Mouse (Mus musculus): Measurements from ENCODE around the gene Dusp11.
"Not testable (repeated sequence)": the region's sequence is repeated elsewhere in the genome, so short reads cannot be mapped to it uniquely, and the experiment has no call there.

Gene Dusp11

DNA sequence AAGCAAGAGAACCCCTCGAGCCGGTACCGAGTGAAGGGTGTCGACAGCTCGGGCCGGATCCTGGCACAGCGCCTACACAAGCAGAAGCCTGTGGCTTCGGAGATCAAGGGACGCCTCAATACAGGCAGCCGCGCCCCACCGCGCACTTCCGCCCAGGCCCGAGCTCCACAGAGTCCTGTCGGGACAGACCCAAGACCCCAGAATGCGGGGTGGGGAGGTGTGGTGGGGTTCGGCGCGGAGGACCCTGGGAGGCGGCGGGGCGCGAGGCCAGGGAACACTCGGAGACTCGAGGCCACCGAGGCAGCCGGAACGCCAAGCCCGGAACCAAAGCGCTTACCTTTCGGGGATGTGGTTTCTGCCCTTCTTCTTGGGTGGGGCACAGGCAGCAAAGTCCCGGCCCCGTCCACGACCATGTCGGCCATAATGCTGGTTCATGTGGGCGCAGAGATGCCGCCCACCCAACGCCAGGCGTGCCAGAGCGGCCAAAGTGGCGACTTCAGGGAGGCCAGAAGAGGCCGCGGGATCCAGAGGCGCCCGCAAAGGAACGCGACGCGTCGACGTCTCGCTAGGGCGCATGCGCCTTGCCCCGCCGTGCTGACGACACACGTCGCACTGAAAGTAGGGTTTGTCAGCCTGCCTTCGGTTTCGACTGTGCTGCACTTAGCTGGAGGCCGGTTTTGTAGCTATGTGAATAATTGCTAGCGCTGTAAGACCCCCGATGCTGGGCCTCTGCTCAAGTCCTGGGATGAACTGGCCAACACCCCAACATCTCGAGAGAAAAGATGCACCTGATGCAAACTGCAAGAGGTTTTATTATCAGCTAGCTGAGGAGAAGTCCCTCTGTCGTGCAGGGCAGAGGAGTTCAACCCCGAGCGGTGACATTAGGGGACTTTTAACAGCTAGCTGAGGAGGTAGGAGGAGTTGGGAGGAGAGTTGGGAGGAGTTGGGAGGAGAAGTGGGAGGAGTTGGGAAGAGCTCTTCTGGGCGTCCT lies at the start of gene Dusp11:
TSS of gene Dusp11 (minus strand) at position 567 of the 991 bp plus-strand sequence.
- DNase-seq = peak; percentile 94

DNA sequence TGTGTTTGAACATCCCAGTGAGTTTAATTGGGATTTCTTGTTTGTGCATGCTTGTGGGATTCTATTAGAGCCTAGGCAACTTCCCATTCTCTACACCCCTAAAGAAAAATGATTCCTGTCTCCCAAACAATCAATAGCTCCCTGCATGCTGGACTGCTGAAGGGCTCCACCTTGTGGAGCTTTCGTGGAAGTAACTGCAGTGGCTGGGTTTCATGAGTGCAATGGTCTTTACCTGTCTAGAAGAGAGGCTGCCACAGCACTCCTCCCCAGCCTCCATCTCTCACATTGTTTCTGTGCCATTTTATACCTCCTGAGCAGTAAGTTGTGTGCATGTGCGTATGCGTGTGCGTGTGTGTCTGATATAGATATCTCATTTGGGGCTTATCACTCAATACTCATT lies 48.5 kb upstream of the Dusp11 start:
- DNase-seq = peak; percentile 35

DNA sequence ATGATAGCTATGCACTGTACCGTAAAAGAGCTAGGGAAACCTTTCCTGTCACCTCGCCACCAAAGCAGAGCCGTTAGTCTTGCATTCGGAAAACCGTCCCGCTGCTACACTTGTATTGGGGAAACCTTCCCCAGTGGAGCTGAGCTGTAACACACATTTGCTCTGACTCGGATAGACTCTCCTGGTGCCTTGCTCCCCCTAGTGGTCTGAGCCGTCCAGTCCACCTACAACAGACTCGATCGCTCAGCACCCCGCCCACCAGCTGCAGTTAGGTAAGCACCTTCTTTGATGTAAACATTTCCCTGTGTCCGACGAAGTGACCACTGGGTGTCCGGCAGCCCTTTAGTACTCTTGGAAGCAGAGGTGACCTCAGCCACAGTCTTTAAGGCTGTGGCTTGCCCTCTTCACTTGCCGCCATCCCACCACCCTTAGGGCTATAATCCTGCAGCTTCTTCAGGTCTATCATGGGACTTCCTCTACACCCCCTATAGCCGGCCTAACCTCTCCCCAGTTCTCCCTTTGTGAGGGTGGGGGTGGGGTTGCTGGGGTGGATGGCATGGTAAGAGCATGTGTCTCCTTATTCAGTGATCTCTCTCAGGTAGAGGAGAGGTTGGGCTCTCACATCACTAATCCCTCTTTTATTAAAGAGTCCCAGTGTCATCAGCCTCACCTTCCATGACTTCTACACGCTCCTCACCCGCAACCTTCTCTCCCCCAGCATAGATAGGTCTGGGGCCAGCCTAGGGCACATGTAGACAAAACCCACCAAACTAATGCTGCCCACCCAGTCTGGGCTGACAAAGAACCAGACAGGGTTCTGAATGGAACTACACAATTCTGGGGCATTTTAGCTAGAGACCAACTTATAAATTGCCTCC lies 43.0 kb upstream of the Dusp11 start:
- peak; percentile 77 for DNase-seq

DNA sequence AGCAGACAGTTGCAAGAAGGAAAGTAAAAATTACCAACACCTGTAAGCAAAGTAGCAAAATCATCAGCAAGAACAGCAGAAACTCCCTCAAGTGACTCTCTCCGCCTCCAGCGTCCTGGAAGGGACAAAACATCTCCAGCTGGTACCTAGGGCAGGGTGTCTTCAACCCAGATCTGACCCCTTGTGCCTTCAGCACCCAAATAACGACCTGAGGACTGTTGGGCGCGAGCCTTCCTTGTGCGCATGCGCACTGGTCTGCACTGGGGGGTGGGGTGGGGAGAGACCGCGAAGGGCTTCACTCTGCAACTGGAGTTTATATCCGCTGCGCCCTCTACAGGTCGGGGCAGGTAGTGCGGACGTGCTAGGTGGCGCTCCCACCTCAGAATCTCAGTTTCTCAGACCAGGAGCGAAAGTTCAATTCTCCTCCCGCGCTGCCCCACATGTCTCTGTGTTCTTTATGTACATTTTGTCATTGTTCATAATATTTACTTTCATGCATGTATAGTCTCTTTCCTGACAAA lies 42.0 kb upstream of the Dusp11 start:
- DNase-seq = no peak

DNA sequence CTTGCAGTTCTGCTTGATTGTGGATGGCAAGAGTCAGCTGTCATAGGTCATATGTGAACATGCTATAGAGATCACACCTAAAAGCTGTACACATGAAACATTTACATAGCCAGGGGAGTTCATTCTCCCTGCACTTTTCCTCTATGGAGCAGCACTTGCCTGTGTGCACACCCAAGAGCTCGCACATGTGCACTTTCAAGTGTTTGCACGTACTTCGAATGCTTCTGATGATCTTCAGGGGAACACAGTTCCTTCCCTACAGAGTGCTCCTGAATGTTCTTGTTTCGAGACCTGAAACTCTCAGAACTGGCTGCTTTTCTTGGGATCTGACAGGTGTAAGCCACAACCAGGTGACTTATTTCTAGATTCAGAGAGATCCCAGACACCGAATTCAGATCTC lies 29.3 kb upstream of the Dusp11 start:
- DNase-seq = not testable (repeated sequence)

DNA sequence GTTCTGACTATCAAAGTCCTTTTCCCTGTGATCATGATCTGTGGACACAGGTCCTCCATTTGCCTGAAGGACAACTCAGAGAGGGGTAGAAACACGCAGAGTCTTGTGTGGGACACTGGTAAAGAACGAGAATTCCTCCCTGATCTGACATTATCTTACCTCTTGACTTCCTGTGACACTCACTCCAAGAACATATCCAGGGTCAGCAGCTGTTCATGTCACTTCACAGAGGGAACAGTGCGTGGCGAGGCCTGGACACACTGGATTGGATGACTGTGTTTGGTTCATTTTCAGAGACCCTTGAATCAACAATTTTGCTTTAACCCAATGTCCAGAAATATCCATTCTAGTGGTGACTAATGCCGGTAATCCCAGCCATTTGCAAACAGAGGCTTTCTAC lies 28.1 kb upstream of the Dusp11 start:
- not testable (repeated sequence) for DNase-seq

DNA sequence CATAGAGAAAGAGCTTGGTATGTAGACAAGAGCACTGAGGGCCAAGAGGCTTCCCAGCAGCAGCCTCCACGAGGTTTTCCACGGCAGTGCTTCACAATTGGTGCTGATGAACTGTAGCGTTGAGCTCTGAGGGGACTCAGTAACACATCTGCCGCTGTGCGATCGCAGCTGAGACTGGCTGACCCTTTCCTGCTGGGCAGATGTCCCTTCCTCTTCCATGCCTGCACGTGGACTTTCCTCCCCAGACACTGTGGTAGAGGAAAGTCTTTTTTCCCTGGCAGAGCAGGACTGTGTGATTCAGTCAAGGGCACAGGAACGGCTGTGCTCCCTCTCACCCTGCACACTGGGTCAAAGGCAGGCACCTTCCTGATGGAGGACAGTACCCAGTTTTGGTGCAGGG lies 22.9 kb upstream of the Dusp11 start:
- no peak for DNase-seq

DNA sequence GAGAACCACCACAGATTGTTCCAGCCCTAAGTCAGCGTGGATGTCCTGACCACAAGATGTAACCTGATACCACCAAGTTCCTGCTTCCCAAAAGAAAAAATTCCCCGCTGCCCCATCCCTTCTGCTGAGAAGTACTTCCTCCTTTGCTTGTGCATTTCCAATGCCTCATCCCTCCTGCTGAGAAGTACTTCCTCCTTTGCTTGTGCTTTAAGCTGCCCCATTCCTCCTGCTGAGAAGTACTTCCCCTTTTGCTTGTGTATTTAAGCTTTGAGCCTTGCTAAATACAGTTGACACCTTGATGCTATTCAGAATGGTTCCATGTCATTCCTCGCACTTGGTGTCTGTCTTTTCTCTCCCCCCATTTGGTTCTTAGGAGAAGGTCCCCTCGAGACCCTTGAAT lies 17.3 kb upstream of the Dusp11 start:
- not testable (repeated sequence) for DNase-seq

DNA sequence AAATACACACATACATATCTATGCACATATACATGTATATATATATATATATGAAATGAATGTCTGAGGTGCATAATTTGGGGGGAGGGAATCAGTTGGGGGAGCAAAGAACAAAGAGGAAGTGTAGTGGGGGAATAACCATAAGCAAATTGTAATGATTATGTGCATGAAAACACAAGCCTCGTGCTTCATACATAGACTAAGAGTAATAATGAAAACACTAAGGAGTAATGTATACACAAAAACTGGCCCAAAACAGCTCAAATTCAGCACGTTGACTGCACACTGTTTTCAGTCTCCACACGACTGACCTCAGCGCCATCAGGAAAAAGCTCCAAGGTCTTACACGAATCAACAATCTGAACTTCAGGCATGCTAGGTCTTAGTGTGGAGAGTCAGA lies 14.8 kb upstream of the Dusp11 start:
- no peak for DNase-seq

DNA sequence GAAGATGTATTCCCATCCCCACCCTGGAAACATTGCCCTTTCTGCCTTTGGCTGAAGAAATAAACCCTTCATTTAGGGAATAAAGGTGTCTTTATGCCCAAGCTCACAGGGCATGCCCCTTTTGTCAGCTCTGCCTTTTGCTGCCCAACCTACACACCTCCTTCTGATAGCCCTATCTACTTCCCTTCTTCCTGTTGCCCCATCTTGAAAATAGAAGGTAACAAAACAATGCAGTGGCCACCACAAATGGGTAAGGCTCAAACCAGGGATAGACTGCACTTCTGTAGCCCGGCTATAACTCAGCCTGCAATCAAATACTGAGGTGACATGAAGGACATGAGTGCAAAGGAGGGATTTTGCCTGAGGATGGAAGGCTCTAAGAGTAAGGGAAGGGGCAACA lies 14.3 kb upstream of the Dusp11 start:
- no peak for DNase-seq

DNA sequence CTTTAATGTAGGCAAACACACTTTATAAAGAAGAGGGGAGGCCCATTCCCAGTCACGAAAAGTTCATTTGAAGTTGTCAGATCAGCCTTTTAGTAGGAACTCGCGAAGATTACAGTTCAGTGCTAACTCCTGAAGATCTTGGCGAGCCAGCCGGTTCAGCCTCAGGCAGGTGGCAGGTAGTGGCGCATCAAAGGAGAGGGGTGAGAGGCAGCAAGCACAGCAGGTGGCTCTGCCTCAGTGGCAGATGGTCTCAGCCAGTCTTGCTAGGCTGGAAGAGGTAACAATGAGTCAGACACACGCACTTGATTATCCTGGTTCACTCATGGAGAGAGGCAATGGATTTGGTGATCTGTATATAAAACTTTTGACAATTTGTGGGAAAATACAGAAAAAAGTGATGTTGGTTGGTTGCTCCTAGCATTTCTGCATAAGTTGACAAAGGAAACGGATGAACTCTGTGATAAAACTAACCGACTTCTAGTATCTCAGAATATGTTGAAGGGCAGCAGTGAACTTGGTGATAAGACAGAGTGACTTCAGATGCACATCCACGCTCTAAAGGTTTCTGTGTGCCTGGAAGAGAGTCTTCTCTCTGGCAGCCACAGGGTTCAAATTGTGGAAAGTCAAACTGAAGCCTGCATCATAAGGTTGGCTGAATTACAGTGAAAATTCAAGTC lies 13.6 kb upstream of the Dusp11 start:
- no peak for DNase-seq

DNA sequence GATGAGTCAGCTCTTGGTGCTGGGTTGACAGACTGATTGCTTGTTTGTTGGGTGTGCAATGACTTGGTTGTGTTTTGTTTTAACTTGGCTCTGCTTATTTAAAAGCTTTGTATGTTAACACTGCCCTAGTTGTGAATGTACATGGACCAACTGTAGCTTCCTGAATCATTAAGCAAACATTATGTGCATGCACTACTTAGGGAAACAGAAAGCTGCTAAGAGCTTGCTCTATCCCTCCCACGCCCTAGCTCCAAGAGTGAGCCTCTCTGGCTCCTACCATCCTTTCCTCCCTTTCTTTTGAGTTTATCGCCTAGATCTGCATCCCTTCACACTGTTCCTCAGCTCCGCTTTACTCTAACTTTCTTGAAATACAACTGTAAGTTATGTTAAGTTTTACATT lies 11.9 kb upstream of the Dusp11 start:
- no peak for DNase-seq

DNA sequence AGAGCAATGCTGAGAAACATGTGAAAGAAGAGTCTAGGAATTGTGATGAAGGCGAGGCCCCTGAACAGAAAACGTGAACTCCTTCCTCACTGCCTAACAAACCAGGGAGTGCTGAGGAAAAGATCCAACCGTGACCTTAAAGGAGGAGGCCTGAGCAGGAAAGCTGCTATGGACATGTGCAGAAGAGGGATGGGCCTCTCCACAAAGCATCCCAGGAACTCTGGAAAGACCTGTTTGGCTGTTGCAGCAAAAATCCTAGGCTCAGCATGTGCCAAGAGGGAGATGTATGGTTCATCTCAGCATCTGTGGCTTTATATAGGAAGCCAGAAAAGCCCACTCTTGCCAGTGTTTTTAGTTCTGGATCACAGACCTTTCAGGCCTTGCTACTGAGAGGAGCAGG lies 11.2 kb upstream of the Dusp11 start:
- no peak for DNase-seq

DNA sequence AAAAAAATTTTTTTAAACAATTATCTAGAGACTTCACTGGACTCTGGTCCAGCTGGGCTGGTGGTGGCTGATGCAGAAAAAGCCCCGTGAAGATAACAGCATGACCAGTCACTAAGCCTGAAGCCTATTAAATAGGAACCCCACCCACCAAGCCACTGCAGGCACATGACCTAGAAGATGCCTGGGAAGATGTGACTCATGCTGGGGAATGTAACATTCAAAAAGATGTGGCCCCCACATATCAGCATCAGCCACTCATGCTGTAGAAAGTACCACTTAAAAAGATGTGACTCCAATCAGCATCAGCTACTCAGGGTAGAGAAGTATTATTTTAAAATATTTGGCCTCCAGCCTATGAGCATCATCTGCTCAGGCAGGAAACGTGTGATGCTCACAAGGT lies 8.4 kb upstream of the Dusp11 start:
- DNase-seq = no peak

DNA sequence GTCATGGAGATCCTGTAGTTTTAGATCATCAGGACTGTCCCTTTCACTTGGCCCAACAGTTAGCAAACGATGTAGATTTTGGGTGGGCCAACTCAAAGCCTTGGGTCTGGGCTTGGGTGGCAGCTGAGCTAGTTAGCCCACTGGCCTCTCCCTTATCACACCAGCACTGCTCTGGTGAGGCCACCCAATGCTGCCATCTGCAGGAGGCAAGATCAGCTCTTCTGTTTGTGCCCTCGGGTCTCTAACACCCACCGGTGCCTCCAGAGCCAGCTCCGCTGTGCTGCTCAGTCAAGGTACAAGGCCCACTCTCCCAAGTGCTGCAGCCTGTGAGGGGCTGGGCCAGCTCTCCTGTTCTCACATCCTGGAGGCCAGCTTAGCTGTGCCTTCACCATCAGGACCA lies 5.2 kb upstream of the Dusp11 start:
- no peak for DNase-seq

DNA sequence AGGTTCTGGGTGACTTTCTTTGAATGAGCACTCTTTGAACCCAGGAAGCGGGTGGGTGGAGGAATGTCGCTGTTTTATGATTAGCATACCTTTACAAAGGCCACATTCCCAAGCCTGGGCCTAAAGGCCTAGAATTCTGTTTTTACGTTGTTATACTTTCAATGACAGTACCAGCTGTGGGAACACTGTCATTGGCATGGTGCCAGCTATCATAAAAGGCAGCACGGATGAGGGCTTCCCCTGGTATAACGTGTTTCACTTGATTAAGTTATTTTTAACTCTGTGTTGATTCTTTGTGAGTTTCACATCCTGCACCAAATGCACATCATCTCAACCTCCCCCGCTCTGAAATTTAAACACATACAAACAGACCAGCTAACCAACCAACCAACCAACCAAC lies 4.6 kb upstream of the Dusp11 start:
- DNase-seq = not testable (repeated sequence)

DNA sequence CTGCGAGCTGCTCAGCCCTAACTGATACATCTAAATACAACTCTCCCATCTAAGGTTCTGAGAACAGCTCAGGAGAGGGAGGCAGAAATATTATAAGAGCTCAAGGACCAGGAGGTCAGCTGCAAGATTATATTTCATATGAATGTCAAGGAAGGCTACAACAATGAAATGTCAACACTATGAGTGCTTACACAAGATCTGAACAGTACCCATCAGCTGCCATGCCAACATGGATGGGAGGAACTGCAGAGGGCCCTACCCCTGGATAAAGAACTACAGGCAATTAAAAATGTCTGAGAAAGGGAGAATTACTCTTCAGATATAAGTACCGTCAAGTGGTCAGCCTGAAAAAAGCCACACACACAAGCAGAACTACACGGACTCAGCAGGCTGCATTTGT lies 3.9 kb downstream of the Dusp11 start:
- DNase-seq = no peak

DNA sequence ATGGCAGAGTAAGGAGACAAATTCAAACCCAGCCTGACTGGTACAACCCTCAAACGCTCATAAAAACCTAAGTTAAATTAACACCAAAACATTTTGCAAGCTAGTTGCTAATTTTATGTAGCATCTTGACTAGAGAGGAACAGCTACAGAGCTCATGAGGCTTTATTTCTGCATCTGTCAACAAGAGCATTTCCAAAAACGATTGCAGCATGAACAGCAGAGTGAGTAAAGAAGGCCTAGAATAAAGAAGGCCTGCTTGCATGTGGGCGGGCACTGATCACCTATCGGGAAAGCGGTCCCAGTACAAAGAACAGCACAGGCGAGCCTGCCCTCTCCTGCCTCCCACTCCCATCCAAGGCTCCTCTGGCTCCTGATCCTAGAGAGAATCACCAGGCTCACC lies 12.9 kb downstream of the Dusp11 start:
- no peak for DNase-seq

DNA sequence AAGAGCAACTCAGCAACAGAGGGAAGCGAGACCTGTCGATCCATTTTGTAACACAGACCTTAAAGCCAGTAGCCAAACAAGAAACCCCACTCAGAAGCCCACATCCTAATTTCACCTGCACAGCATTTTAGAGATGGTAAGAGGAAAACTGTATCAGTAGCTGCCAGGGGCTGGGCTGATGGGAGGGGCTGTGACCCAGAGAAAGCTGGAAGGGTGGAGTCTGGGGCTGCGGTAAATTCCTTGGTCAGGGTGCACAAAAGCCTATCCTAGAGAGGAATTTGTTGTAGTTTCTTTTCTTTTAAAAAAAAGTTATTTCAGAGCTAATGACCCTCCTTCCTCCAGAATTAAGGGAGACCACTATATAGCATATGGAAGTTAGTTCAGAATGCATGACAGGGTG lies 19.0 kb downstream of the Dusp11 start:
- DNase-seq = no peak

DNA sequence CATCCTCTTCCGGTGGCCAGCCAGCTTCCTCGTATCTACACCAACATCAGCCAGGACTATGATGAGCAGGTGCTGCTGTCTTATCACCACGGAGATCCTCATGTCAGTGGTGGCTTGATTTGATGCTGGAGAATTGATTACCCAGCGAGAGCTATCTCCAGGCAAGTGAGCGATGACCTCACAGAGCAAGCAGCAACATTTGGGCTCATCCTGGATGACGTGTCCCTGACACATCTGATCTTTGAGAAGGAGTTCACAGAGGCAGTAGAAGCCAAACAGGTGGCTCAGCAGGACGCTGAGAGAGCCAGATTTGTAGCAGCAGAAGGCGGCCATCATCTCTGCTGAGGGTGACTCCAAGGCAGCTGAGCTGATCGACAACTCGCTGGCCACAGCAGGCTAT lies 22.8 kb downstream of the Dusp11 start:
- no peak for DNase-seq

DNA sequence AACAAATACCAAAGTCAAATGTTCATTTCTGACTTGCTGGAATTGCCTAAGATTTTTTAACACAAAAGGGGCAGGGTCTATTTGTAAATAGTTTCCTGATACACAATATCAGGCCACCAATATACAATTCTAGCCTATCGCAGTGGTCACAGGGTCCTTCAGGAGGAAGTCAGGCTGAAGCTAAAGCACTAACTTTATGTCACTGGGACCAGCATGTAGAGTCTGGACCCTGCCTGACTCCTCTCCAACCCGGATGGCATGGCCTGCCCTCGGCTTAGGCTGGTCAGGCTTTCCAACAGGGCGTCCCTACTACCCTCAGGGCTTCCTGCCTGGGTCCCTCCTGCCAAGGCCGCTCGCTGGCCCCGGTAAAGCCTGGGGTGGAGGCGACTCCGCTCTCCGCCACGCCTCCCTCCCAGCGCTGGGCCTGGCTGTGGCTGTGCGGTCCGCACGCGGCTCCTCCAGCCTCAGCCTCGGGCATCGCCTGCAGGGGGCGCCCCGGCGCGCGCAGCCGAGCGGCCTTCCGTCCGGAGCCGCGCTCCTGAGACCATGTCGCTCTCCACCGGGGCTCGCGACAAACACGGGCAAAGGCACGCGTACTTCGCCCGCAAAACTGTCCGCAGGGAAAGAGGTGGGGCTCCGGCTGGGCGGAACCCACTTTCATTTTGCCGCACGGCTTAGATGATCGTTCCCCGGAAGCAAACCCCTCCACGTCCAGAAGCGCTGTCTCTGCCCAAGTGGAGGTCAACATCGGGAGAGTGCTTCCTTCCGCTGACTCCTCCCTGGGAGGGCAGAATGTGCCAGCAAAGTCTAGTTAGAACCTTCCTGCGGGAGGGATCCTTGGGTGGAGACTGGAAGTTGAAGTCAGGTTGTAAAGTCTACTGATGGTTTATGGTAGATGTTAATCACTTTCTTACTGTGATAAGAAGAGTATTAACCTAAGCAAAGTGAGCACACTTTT lies 24.7 kb downstream of the Dusp11 start:
- DNase-seq = peak; percentile 71

DNA sequence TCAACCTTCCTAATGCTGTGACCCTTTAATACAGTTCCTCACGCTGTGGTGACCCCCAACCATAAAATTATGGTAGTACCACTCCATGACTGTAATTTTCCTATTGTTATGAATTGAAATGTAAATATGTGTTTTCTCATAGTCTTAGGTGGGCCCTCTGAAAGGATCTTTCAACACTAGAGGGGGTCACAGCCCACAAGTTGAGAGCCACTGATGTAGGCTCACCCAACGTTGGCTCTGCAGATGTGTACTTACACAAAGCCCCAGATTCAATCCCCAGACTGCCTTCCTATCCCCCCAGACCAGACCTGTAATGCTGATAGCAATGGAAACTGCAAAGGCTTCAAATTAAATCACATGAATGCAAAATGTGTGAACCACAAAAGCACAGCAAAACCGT lies 25.8 kb downstream of the Dusp11 start:
- DNase-seq = no peak

Measured in right cerebral cortex, postnatal 4 days (tissue).